Mouse (Mus musculus) urinary bladder, postnatal 4 days (tissue): ENCODE data around the gene Brd1.
"Not testable (repeated sequence)": the region's sequence is repeated elsewhere in the genome, so short reads cannot be mapped to it uniquely, and the experiment has no call there.

ENCODE experiments used
- DNase-seq, 2 experiments: peaks; one replicate each; pipeline ENCODE4 v3.0.0; 2021 to 2022; ENCODE audit warnings: low spot score in 2 of 2

Gene Brd1

DNA sequence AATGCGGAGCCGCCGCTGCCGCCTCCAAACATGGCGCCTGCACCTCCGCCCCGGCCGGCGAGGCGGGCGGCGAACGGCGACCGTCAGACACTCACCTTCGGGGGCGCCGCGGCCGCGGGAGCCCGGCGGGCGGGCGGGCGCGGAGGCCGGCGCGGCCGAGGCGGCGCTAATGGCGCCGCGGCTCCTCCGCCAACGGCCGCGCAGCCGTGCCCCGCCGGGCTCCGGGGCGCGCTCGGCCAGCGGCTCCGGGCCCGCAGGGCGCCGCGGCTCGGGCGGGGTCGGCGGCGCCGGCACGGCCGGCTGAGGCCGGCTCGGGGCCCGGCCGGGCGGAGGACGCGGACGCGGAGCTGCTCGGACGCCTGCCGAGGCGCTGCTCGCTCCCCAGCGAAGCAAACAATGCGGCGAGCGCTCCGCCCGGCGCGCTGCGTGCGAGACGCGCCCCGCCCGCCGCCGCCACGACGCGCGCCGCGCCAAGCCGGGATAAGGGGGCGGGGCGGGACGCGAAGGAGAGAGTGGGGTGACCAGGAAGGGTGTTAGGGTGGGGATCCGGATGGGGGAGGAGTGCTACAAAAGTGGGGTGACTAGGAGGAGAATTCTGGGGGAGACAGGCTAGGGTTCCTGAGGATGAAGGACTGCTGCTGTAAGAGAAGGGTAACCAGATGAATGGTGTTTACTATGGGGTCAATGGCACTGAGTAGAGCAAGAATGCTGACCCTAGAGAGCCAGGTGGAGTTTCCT, at the start of gene Brd1:
TSS of gene Brd1 (minus strand) at position 400 of the 738 bp plus-strand sequence.
- DNase-seq = peak; percentile 78 to 84

DNA sequence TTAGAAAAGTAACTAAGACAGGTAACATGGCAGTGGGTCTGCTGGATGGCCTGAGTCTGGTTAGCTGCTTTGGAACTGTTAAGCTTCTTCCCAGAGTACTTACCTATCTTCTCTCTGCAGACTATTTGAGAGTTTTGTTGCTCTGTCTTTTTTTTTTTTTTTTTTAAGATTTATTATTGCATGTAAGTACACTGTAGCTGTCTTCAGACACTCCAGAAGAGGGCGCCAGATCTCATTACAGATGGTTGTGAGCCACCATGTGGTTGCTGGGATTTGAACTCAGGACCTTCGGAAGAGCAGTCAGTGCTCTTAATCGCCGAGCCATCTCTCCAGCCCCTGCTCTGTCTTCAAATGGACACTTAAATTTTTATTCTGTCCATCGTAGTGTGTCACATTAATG, 40.6 kb upstream of the Brd1 start:
- not testable (repeated sequence) for DNase-seq

DNA sequence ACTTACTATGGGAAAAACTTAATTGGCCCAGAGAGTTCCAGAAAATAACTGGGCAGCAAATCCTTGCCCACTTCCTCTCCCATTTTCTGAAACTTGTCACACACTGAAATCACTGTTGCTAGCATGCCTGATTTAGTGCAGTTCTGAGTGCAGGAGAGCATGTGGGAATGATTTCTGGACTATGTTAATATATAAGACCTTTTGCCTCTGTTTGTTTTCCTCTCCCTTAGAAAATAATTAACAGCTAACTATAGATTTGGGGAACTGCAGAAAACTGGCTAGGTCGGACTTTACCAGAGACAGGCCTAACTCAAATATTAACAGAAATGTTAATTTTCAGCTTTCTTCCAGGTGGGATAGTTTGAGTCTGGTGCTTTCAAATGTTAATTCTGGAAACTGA, 34.5 kb upstream of the Brd1 start:
- no peak for DNase-seq

DNA sequence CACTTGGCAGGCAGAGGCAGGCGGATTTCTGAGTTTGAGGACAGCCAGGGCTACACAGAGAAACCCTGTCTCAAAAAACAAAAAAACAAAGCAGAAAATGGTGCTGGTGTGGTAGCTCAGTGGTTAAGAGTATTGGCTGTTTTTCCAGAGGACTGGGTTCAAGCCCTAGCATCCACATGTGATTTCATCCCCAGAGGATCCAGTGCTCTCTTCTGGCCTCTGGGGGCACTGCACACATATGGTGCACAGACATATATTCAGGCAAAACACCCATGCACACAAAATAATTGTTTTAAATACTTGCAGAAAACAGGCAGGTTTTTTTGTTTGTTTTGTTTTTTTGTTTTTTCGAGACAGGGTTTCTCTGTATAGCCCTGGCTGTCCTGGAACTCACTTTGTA, 32.1 kb upstream of the Brd1 start:
- not testable (repeated sequence) for DNase-seq

DNA sequence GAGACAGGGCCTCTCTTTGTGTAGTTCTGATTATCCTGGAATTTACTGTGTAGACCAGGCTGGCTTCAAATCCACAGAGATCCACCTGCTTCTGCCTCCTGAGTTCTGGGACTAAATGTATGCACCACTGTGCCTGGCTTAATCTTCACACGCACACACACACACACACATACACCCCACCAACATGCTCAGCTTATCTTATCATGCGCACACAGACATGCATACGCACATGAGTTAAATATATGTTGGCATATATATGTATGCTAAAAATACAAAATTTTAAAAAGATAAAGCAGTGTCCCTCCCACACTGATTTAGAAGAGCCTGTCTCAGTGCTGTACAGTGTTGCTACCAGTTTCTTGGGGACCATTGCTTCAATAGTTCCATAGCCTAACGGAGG, 27.5 kb upstream of the Brd1 start:
- no peak for DNase-seq

DNA sequence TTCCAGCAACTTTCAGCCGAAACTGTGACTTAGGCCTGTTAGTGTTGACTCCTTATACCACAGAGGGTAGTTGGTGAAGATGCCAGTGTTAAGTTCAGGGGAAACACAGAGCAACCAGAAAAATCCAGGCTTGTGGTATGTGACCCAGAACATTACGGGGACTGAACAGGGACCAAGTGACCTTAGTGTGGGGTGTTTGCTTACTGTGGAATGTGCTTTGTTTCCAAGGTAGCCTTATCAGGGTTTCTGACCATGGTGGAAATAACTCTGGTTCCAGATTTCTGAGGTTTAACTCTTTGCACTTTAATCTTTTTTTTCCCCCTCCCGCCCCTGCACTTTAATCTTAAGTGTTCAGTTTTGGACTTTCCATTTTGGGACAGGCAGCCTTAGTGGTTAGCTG, 24.0 kb upstream of the Brd1 start:
- DNase-seq = no peak

DNA sequence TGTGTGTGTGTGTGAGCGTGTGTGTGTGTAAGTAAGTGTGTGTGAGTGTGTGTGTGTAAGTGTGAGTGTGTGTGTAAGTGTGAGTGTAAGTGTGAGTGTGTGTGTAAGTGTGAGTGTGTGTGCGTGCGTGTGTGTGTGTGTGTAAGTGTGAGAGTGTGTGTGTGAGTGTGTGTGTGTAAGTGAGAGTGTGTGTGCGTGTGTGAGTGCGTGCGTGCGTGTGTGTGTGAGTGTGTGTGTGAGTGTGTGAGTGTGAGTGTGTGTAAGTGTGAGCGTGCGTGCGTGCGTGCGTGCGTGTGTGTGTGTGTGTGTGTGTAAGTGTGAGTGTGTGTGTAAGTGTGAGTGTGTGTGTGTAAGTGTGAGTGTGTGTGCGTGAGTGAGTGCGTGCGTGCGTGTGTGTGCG, 21.7 kb upstream of the Brd1 start:
- no peak for DNase-seq

DNA sequence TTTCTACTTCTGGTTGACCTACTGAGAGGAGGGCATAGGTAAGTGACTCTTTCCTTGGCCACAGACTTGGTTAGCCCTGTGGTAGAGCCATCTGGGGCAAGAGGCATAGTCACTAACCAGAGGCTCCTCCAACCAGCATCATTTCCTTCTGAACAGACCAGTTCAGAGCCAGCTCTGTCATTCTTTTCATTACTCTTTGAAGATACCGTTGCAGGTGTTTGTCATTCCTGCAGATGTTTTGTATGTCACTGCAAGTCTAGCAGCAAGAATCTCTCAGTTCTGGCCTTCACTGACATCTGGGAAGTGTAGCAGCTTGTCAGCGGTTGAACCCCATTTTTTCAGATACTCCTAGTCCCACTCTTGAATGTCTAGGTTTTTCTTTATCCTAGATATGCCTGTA, 20.9 kb upstream of the Brd1 start:
- no peak for DNase-seq

DNA sequence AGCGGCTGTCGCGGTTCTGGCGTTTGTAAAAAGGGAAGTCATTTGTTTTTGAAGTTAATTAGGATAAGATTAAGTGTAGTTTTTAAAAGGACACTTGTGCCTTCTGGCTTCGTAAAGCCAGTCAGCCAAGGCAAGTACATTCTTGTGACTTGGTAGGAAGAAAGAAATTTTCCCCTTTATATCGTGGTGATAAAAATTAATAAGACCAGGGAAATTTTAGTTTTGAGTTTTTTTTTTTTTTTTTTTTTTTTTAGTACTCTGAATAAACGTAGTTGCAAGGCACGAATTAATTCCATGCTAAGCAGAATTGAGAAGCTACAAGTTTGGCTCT, 18.3 kb upstream of the Brd1 start:
- DNase-seq = no peak

DNA sequence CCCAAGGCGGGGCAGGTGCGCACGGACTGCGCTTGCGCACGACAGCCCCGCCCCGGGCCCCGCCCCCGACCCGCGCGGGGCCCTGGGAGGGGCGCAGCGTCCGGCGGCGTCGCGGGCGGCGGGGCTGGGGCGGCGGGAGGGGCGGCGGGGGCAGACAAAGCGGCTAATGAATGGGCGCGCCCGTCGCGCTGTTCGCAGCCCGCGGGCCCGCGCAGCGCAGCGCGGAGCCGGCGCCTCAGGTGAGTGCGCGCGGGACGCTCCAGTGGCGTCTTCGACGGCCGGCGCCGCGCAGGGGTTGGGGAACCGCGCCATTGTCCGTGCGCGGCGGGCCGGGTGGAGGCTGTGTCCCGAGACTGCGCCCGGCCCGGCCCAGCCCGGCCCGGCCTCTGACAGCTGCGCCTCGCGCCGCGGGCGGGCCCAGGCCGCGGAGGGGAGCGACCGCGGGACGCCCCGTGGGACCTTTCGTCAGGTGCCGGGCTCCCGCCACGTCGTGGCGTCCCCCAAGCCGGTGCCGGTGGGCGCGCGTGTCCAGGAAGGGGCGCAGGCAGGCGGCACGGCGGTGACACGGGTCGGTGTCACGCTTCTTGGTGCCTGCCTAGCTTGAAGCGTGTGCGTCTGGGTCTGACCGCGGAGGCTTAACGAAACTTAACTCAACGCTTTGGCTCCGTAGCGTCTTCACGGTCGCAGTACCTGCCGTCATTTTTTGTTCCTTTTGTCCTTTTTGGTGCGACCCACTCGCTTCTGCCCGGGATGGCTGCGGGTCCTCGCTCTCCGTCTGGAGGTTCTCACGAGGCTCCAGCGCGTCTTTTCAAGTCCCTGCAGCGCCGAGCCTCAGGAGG, 17.8 kb upstream of the Brd1 start, which contains the start of gene Zbed4:
TSS of gene Zbed4 (plus strand) at position 97 of the 839 bp plus-strand sequence.
- no peak for DNase-seq

DNA sequence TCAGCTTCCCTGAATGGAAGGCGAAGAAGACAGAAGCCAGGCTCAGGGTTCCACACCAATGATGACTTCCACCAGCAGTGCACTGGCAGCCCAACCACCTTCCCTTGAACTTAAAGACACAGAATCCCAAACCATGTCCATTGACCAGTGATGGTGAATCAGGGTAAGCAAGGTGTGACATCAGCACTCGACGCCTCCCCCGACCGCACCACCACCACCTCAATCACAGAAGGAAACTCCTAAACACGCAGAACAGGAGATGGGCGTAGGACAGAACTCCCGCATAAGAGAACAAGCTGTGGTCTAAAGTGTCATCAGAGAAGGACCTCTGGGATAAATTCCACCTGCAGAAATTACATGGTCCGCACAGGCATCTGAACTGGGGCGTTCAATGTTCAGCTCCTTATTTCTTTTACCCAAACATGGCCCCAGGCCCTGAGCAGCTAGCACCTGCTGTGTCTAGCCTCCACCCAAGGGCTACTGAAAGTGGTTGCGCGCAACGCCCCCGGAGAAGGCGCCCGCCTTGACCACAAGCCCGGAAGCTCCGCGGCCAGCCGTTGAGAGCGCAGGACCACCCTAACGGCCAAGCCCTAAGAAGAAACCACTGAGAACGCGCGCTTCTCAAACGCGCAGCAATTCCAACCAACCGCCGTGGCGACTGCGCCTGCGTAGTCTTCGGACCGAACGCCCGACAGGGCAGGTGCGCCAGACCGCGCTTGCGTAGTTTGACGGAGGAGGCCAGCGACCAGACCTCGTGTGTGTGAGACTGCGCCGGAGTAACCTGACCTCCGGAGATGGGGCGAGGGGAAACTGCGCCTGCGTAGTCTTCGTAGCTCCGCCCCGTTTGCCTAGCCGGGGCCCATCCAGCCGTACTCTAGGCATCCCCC, 16.9 kb upstream of the Brd1 start:
- DNase-seq = peak; percentile 97 to 98

DNA sequence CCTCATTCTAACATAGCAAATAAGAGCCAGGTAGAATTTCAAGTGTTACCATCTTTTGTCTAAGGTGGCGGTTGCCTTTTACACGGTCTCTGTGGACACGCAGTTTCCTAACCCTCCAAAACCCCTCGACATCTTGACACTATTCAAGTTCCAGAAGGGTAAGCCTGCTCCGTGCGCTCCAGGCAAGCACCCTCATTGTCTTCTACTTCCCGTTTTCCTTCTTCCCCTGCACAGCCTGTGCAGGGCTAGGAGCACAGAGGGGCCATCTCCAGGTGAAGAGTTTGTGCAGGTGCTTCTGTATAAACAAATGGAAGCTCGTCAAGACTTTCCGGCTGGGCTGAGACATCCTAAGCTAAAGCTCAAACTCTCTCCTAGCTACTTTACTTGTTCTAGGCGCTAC, 16.0 kb upstream of the Brd1 start:
- no peak for DNase-seq

DNA sequence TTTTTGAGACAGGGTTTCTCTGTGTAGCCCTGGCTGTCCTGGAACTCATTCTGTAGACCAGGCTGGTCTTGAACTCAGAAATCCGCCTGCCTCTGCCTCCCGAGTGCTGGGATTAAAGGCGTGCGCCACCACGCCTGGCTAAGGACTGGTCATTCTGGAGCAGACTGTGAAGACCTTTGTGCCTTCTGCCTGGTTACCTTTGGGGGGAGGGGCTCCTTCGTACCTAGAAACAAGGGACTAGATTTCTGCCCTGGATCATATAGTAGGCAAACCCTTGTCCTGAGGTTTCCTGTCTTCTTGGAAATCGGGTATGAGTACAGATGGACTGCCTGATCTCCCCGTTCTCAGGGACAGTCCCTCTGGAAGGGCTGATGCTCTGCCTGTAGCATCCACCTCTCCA, 15.6 kb upstream of the Brd1 start:
- not testable (repeated sequence) for DNase-seq

DNA sequence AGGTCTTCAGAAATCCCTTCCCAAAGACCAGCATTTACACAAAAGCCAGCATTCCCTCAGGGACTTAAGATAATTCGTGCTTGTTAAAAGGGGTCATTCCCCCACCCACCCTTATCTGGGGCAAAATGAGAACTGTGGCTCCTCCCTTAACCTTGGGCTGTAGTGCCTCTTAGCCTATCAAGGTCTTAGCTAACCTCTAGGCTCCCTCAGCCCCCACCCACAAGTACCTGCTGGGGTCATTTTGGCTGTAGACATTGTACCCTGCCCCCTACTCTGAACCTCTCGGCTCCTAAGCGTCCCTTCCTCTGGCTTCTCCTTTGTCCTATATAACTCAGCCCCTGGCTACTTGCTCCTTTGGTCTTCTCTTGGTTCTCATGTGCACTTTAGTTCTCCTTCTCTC, 11.9 kb upstream of the Brd1 start:
- no peak for DNase-seq

DNA sequence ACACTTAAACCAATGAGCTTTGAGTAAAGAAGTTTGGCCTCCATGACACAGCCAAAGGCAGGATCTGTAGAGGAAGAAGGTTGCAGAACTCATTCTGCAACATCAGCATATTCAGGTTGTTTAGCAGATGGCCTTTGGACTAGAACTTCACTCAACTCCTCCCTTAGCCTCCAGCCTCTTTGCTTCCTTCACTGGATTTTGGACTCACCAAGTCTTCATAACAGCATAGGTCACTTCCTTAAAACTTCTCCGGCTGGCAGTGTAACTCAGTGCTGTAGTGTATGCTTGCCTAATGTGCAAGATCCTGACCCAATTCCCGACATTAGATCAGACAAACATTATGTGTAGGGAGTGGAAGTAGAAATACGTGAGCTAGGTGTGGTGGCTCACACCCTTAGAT, 11.3 kb upstream of the Brd1 start:
- DNase-seq = no peak

DNA sequence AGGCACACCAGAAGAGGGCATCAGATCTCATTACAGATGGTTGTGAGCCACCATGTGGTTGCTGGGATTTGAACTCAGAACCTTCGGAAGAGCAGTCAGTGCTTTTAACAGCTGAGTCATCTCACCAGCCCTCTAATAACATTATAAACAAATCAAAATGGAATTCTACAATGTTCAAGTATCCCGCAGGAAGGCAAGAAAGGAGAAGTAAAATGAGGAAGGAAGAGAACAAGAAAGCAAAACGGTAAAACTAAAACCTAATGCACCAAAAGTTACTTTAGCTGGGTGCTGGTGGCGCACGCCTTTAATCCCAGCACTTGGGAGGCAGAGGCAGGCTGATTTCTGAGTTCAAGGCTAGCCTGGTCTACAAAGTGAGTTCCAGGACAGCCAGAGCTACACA, 9.3 kb upstream of the Brd1 start:
- not testable (repeated sequence) for DNase-seq

DNA sequence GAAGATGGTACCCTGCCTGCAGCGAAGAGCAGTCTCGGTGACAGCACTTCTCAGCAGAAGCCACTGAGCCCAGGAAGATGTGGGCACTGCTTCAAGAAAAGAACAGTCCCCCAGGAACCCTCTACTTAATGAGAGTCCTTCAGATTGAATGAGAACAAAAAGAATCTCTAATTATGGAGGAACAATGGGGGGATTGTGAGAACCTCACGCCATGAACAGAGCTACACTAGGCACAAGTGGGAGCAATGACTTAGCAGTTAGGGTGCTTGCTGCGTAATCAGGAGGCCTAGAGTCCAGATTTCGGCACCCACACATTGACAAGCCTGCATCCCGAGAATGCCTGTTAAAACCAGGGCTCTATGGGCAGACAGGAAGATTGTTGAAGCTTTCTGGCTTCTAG, 7.3 kb upstream of the Brd1 start:
- DNase-seq = no peak

DNA sequence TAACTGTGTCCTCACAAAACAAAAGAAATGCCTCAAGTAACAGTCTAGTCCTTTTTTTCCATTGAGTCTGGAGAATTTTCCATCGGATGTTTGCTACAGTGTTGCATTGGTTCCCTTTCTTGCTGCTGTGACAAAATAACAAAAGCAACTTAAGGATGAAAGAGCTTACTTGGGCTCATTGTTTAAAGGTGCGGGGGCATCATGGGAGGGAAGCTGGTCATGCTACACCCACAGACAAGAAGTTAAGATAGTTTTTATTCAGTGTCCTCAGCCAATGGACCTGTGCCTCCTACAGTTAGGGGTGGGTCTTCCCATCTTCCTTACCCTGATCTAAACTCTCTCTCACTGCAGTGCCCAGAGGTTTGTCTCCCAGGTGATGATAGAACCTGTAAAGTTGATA, 4.4 kb upstream of the Brd1 start:
- DNase-seq = no peak

DNA sequence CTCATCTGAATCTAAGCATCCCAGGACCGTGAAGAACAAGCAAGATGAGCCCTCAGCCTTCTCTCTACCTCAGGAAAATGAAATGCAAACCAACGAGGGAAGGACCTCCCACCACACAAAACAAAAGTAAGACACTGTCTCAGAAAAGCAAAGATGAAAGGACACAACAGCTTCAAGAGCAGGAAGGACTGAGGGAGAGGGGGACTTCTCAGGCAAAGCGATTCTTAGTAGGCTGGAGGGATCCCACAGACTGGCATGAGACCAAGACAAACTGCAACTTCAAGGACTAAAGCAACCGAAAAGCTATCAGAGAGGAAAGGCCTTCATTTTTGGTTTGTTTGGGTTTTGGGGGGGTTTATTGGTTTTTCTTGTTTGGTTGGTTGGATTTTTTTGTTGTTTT, 2.1 kb upstream of the Brd1 start:
- DNase-seq = no peak

DNA sequence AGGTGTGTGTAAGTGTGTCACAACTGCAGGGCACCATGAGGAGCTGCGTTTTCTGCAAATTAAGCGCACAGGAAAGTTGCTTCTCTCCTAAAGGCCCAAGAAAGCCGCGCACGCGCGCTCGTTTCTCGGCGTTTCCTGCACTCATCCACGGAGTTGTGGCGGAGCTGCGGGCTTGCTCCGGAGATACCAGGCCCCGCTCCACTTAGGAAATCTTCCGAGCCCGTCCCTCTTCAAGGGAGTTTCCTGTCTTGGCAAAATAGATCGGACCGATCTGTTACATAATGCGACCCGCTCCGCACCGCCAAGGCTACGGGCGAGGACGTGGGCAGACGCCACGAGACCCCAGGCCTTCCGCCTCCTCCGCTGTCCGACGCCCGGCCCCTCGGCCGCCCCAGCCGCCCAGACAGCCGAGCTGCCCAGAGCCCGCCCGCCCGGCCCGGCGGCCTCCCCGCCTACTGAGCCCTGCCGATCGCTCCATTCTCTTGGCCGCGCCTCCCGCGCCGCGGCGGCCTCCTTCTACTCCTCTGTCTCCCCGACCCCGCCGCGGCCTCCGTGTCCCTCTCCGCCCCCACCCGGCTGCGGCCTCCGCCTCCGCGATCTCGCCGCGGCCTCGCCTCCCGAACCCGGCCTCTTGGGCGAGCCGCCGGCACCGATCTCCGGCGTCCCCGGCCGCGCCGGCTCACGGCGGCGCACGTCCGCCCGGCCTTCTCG, 837 bp downstream of the Brd1 start:
- DNase-seq = peak; percentile 60 to 75

DNA sequence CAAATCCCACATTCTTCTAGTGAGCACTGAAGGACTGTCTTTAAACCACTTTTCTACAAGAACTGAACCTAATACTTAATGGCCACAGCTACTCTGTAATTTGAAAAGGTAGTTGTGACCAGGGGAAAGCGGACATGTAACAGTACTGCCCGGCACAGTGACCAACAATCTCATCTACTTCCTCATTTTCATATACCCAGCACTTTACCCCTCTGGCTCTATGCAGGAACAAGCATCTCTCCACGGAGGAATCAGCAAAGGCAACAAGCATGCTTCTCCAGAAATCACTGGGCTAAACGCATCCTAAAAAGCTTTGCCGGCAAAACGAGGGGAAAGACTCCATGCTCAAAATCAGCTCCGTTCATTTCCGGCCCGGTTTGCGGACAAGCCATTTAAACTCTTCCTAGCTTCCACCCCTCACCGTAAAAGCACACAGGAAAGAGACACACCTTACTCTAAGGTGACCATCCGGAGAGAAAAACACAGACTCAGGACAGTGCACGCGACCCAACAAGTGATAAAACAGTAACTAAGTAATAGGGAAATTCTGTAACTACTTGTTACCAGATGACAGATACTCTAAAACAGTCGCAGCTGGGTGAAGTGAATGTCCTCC, 1.5 kb downstream of the Brd1 start:
- DNase-seq = no peak
